Mouse (Mus musculus) embryo, embryonic 11.5 days (tissue): Measurements from ENCODE around the gene Adnp.
A peak's percentile ranks its signal among the peaks of the same experiment; 100 is the strongest.

Source experiments
- DNase-seq: peaks from one replicate; pipeline ENCODE4 v3.0.0-alpha.2; 2012; ENCODE audit warnings: low read depth, low spot score

The Adnp gene

DNA sequence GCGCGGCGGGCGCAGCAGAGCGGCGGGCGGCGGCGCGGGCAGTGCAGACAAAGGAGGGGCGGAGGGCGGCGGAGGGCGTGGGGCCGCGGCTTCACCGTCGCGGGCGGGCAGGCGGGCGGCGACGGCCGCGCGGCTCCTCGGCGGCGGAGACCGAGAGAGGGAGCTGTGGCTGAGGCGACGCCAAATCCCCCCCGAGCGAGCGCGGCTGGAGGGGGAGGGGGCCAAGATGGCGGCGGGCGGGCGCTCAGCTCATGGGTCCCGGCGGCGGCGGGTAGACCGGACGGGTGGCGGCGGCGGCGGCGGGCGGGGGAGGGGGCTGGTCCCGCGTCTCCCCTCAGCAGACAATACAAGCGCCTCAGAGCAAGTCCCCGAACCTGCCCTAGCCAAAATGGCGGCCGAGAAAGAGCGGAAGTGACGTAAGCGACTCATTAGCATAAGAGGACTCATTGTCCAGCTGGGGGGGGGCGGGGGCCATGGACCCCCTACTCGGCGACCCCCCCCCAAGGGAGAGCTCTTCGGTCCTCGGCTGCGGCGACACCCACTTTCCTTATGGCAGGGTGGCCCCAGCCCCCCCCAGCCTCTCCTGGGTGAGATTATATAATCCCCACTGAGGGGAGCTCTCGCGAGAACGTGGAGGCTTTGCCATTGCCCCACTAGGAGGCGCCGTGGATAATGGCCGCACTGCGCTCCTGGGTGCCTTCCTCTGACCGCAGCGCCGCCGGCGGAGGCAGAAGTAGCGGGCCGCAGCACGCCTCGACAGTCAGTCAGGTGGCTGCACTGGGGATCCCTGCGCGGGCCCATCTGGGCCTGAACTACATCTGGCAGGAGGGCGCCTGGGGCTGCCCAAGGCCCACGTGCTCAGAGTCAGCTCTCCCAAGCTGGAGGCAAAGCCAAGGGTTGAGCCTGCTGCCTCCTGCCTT lies at the start of gene Adnp:
Gene Adnp, minus strand, starts transcription at position 388 of the 920 bp plus-strand sequence.
- DNase-seq = peak; percentile 93

DNA sequence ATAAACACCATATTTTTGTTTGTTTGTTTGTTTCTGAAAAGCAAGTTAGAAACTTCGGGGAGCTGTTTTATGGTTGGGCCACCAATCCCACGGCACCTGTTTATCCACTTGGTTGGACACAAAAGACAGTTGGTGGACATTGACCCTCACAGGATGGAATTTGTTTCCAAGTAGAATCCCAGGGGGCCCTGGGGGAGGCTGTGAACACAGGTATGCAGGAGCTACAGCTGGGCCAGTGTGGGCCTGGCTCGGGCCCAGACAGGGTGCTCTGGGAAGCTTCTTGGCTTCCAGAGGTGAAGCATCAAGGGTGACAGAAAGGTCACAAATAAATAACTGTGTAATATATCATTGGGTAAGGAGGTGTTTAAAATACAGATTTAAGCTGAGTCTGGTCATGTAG lies 49.6 kb upstream of the Adnp start:
- no peak for DNase-seq

DNA sequence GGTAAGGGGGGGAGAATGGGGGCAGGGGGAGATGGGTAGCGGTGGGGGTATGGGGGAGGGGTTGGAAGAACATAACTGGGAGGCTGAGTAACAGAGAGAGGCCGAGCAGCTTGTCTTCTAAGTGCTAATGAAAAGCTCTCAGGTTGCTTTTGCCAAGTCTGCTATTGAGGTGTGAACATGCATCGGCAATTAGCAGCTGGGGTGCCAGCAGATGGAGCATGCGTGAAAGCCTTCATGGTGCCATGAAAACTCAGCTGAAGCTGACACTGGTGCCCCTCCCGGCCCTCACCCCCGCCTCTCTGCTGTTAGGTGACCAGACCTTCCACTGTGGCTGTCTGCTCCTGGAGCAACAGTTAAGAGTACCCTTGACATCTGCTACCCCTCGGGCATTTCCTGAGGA lies 46.9 kb upstream of the Adnp start:
- DNase-seq = no peak

DNA sequence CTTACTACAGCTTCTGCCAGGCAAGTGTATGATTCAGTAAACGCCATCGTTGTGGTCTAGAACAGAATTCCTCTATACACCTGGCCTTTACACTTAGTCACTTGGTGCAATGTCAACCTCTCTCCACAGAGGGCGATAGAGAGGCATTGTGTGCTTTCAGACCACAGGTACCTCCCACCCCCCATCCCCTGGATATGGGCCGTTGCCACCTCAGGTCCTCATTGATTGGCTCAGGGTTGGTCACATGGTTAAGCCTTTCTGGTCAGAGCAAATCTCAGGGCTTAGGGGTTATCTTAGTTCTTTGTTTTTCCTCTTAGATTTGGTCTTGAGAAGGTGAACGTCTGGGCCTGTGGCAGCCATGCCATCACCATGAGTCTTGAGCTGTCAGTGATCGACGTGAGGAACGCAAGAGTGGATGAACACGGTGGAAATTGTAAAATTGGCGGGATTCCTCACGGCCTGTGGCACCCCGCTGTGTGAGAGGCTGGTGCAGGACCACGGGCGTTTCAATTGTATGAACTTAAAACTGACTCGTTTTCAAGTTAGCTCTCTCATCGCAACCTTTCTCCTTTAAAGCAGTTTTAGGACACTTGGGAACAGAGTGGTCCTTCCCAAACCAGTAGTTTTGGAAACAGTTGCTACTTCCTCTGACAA lies 45.9 kb upstream of the Adnp start:
- DNase-seq = peak; percentile 56

DNA sequence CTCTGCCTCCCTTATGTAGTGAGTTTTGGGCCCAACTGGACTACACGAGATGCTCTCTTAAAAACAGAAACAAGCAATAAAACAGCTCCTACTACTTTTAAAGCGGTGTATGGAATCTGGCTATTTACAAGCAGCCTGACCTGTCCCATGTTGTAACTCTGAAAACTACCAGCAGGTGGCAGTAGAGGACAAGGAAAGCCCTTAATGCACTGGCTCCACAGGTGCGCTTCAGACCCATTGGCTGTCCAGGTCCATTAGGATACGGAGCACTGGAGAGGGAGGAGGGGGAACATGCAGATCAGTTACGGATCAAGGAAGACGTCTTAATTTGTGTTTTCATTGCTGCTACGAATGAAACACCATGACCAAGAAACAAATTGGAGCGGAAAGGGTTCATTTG lies 43.4 kb upstream of the Adnp start:
- peak; percentile 80 for DNase-seq

DNA sequence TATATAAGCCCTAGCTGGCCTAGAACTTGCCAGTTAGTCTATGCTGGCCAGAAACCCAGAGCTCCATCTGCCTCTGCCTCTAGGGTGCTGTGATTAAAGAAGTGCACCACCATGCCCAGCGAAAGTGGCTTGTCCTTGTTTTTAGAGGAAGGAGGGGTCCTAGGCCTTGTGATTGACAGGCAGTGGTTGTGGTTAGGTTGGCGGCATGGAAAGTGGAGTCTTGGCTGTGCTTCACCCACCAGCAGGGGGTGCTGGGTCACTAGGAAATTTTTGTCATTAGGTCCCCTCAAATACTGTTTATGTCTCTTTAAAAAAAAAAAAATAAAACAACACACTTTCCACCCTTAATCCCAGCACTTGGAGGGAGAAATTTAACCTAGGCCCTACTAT lies 41.9 kb upstream of the Adnp start:
- no peak for DNase-seq

DNA sequence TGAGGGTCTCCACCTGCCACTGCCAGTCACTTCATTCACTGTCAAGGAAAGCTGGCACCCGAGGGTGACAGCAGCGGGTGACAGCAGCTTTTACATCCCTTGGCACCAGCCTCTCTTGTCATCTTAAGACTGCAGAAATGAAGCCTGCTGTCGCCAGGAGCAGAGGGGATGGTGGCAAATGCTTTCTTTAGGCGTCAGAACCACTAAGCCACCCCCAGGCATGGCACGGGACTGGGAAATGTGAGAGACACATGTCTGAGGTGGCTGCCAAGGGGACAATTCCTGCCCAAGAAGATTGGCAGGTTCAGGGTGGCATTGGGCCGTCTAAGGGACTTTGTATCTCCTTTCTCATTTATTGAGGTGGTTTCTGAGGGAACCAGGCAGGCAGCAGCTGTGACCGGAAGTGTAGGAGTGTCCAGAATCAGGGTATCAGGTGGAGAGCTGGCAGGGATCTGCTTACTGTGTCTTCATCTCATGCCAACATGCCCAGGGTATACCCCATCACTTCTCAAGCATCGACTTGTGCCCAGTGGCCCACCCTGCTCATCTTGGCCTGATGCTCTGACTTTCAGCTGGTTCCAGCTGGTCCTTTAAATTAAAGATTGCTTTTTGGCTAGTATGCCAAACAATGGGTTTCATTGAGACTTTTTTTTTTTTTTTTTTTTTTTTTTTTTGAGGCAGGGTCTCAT lies 41.4 kb upstream of the Adnp start:
- no peak for DNase-seq

DNA sequence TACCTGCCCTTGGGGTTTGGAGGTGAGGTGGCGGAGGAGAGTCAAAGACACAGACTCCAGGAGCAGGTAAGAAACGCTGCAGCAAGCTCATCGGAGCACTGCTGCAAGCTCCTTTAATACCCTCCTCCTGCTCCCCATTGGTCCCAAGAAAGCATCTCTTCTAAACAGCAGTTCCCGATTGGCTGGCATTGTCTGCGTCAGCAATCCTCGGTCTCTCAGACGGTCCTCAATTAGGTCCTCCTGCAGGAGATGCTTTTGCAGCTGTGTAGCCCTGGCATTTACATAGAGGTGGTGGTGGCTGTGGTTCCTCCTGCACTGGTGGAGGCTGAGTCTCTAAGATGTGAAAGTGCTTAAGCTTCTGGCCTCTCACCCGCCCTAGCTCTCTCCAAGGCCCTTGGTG lies 38.7 kb upstream of the Adnp start:
- no peak for DNase-seq

DNA sequence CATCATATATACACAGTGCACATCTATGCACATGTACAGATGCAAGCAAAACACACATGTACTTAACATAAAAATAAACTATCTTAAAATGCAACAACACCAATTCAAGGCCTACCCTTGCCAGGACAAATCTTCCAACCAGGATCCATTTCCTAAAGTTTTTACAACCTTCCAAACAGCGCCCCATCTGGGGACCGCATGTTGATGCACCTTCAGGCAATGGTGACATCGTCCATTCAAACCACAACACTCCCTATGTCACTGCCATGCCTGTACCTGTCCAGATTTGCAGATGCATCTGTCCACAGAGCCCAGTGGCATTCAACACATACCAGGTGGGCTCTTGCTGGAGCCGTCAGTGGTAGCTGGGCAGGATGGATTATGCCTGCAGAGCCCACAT lies 36.4 kb upstream of the Adnp start:
- no peak for DNase-seq

DNA sequence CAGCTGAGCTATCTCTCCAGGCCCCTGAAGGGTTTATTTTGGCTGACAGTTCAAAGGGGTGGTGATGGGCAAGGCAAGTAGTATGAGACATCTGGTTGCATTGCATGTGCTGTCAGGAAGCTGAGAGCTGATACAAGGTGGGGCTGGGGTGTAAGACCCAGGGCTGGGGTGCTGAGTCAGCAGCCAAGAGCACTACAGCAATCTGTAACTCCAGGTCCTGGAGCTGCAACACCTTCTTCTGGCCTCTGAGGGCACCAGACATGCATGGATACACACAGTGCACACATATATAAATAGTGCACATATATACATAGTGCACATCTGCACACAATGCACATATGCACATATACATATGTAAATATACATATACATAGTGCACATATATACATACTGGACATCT lies 35.9 kb upstream of the Adnp start:
- no peak for DNase-seq

DNA sequence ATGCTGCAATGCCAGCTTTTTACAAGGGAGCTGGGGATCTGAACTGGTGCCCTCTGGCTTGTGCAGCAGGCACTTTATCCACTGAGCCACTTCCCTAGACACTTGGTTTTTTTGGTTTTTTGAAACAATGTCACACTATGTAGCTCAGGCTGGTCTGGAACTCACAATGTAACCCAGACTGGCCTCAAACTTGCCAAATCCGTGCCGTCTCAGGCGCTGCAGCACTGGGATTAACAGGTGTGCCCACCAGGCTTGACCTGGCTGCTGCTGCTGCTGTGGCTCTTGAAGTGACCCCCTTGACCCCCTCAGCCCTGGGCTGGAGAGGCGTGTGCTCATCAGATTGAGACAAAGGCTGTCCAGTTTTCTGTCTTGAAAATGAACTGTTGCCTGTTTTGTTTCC lies 31.4 kb upstream of the Adnp start:
- DNase-seq = no peak

DNA sequence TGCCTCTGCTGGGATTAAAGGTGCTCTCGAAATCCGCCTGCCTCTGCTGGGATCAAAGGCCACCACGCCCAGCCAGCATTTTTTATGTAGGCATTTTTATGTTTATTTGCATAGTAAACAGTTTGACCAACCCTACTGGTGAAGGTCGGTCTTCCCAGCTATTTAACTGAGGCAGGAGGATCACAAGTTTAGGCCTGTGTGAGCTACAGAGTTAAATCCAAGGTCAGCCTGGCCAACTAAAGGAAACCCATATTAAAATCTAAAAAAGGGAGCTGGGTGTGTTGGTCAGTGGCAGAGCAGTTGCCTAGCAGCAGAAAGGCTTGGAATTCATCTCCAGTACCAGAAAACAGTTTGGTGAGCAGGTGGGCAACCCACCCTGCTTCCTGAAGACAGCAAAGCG lies 26.4 kb upstream of the Adnp start:
- no peak for DNase-seq

DNA sequence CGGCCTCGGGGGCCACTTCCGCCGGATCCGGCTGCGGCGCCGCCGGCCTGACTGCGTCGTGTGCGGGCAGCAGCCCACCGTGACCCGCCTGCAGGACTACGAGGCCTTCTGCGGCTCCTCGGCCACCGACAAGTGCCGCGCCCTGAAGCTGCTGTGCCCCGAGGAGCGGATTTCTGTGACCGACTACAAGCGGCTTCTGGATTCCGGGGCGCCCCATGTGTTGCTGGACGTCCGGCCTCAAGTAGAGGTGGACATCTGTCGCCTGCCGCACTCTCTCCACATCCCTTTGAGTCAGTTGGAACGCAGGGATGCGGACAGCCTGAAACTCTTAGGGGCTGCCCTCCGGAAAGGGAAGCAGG lies 24.5 kb upstream of the Adnp start:
- no peak for DNase-seq

DNA sequence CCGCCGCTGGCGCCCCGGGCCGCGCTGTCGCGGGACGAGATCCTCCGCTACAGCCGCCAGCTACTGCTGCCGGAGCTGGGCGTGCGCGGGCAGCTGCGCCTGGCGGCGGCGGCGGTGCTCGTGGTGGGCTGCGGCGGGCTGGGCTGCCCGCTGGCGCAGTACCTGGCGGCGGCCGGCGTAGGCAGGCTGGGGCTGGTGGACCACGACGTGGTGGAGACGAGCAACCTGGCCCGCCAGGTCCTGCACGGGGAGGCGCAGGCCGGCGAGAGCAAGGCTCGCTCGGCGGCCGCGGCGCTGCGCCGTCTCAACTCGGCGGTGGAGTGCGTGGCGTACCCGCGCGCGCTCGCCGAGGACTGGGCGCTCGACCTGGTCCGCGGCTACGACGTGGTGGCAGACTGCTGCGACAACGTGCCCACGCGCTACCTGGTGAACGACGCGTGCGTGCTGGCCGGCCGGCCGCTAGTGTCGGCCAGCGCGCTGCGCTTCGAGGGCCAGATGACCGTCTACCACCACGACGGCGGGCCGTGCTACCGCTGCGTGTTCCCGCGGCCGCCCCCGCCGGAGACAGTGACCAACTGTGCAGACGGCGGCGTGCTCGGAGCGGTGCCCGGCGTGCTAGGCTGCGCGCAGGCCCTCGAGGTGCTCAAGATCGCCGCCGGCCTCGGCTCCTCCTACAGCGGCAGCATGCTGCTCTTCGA lies 24.0 kb upstream of the Adnp start:
- DNase-seq = no peak

DNA sequence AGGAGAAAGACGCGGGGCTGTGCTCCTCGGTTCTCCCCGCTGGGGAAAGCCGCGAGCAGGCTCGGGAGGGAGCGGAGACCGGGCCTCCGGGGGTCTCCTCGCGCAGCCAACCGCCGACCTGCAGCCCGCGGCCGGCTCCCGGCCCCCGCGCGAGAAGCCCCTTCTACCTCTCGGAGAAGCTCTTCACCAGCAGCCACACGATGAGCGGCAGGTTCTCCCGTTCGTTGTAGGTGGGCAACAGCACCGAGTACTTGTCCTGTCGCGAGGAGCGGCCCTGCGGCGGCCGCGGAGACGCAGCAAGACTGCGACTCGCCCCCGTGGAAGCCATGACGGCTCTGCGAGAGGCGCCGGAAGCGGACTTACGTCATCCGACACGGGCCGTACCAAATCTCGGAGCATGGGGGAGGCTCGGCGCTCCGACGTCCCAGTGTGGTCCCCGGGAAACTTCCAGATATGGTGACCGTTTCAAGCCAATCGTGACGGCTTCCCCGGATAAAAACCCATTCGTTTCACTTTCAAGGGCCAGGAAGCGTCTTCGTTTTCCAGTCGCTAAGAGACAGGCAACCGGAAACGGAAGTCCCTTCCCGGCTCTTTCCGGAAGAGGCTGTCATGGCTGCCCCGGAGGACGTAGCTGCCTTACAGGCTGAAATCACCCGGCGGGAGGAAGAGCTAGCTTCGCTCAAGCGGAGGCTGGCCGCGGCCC lies 23.3 kb upstream of the Adnp start, which contains the start of the genes Gm20716, Dpm1 and Mocs3:
Gene Gm20716, minus strand, starts transcription at position 339 of the 703 bp plus-strand sequence.
Gene Dpm1, minus strand, starts transcription at position 566 of the 703 bp plus-strand sequence.
Gene Mocs3, plus strand, starts transcription at position 597 of the 703 bp plus-strand sequence.
- peak; percentile 75 for DNase-seq

DNA sequence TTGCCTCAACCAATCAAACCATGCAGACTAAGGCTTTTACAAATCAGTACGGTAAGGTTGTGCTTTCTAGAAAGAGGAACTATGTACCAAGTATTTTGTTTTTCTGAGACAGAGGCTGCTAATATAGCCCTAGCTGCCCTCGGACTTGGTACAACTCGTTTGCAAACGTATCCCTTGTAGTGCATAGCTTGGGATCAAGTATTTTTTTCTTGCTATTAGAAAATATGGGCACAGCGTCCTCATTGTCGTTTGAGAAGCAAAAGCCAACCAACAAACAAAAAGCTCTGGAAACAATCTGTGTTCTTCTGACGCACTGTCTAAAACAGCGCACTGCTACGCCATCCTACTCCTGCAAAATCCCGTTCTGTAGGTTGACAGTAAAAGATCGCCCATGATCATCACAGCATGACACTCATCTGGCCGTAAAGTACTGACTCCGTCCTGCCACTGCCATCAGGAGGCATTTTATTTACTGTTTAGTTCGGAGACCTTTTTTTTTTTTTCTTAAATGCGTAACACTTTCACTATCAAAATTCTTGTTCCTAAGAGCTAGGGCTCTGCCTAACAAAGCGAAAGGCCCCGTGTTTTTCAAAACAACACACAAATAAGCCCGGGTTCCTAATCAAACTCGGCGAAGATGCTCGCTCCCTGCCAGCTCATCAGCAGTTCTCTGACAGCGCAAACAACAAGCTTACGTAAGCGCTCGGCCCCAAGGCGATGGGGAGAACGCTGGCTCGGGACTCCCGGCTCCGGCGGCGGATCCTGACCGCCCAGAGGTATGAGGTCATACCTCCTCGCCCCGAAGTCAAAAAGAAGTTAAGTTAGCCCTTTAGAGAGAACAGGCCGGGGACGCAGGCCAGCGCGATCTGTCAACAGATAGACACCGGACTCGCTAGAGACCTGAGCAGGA lies 22.5 kb upstream of the Adnp start:
- no peak for DNase-seq

DNA sequence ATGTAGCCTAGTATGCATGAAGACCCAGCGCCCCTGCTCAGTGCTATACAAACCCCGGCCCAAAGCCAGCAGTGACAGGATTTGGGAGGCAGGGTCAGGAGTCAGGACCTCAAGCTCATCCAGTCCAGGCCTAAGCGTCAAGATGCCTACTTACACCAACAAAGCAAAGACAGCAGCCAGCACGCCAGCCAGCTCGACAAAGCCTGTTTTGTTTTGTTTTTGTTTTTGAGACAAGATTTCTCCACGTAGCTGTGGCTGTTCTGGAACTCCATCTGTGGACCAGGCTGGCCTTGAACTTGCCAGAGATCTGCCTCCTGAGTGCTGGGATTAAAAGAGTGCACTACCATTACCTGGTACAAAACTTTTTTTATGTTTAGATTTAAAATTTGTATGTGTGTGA lies 16.4 kb upstream of the Adnp start:
- no peak for DNase-seq

DNA sequence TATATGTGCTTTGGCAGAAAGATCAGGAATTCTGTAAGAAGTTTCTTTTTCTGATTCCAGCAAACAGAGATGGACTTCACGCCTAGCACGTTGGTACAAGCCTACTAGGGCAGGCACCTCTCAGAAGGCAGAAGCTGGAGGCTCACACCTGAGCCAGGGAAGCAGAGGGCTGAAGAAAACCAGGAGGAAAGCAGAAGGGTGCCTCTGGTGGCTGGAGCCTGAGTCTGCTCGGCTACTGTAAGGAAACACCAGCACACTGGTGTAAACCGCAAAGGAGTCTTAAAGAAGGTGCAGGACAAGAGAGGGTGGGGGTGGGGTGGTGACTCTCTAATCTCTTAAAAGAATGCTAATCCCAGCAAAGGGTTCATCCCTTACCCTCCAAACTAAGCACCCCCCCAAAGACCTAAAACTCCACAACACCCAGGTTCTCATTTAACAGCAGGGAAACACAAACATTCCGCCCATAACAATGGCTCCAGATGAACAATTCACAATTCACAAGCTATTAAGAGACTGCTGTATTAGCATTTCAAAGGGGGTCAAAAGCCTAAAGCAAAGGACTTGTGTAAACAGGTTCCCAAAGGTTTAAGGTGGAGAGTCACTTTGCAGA lies 7.0 kb upstream of the Adnp start:
- DNase-seq = no peak

DNA sequence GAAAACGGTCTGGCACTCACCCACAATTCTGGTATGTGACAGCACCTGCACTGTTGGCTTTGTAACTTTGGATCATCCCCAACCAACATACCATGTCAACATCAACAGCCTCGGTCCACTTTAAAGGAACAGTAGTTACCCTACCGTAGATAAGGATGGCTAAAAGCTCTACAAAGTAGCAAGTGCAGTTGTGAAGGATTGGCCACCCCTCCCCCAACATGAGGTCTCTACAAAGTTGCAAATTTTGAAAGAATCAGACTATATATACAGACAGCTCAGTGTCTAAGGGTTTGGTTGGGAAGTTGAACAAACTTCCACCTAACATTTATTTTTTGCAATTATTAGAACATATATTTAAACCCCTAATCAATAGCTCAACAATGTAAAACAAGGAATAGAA lies 971 bp upstream of the Adnp start:
- no peak for DNase-seq
